Comparison of ENCODE assay signal across 28 mouse cellular contexts in genomic region chrX:9332366-9332962, GRCm38 (mm10). TPM values are rescaled to one million over a fixed set of nuclear protein-coding genes. Genes with fewer than 3 reads are reported as not detected.
DNase-seq lines count a peak whose midpoint lies in the region; ATAC-seq and TF ChIP-seq lines count a peak whose summit lies in the region.
"Not testable (repeated sequence)": the region's sequence is repeated elsewhere in the genome, so short reads cannot be mapped to it uniquely, and the experiment has no call there.
"Had no signal": no experiment of that assay in that cellular context is flagged by ENCODE, and none has a peak within 500 bp of the region (broad histone marks: within the 10 kb centered on the region; RNA-seq: fewer than 3 reads in every experiment).

No protein-coding gene starts in this region.

- H3K36me3 ChIP-seq in G1E (replicated peaks); liver, embryonic 15.5 days (replicated peaks): not testable (repeated sequence)

- peak overlapping the region; percentile 66 for H3K4me3 ChIP-seq in G1E (ENCODE audit: low read depth, low read length)
- peak overlapping the region; percentile 14; the same call in 1 of the 2 replicates for H3K4me3 ChIP-seq in liver, embryonic 15.5 days (replicated peaks)

- peak; percentile 54 for ATAC-seq in G1E (ENCODE audit: extremely low read depth, insufficient number of reproducible peaks, low FRiP score, poor library complexity, severe bottlenecking)
- not testable (repeated sequence) for ATAC-seq in liver, embryonic 15.5 days (ENCODE audit: insufficient read depth)

- not testable (repeated sequence) for H3K4me2 ChIP-seq in liver, embryonic 15.5 days

- not testable (repeated sequence) for H3K27ac ChIP-seq in liver, embryonic 15.5 days (replicated peaks)

- not testable (repeated sequence) for H3K9me3 ChIP-seq in G1E (replicated peaks); liver, embryonic 15.5 days (replicated peaks)

- DNase-seq in CD4-positive helper T cell, adult 2 months (ENCODE audit: low read depth, low spot score): peak; percentile 73
- DNase-seq in G1E (ENCODE audit: low spot score) (peak; percentile 2), adipocyte (ENCODE audit: low spot score) (peak; percentile 78)
- peak; percentile 9 for DNase-seq in fibroblast of lung, adult 2 months (ENCODE audit: low read depth)
- peak; percentile 3 for DNase-seq in kidney, postnatal 10 days
- DNase-seq in skeletal muscle tissue, adult 2 months (ENCODE audit: low read depth, low spot score): peak; percentile 26

- H3K4me1 ChIP-seq in G1E (ENCODE audit: insufficient read depth, low read depth, low read length); liver, embryonic 15.5 days (replicated peaks): not testable (repeated sequence)

- WGBS in liver, embryonic 15.5 days (ENCODE audit: insufficient replicate concordance): 76% methylated on average over 12 of the region's 12 CpGs

- not testable (repeated sequence) for H3K9ac ChIP-seq in liver, embryonic 15.5 days

- TF ChIP-seq CTCF in G1E (IDR thresholded peaks at IDR 0.05; ENCODE audit: low read depth, low read length): not testable (repeated sequence)

- H3K27me3 ChIP-seq in G1E (ENCODE audit: insufficient read depth, low read length); liver, embryonic 15.5 days: not testable (repeated sequence)

RNA-seq across cellular contexts. Expression of gene H2al1k, which starts 18.0 kb away (rescaled TPM):
- 11.8 and 20.1 TPM in 2 replicates for total RNA-seq in G1E (2014; fragmentation: Nextera tagmentation)
- 1.3 and 3.9 TPM in 2 replicates for total RNA-seq in G1E (2017)
- polyA plus RNA-seq in G1E (2012): 0.18 and 0.55 TPM in 2 replicates
- polyA plus RNA-seq in liver, embryonic 15.5 days (2015; fragmentation: Nextera tagmentation; extraction: Ambion mirVana): not detected in 2 replicates
- total RNA-seq: adrenal gland, postnatal 10 days; gastrocnemius, postnatal 25 days; heart, adult 18-20 months; heart, postnatal 10 days; left cerebral cortex, postnatal 14 days; megakaryocyte-erythroid progenitor cell, adult 5-6 weeks had no signal
- polyA plus RNA-seq: cerebellum, adult 2 months; embryonic facial prominence, embryonic 12.5 days; forebrain, embryonic 10.5 days; forebrain, embryonic 16.5 days; heart, embryonic 12.5 days; hindbrain, embryonic 10.5 days; hindbrain, embryonic 16.5 days; intestine, postnatal 0 days; kidney, embryonic 14.5 days; limb, embryonic 12.5 days; lung, adult 2 months; midbrain, embryonic 14.5 days; neural tube, embryonic 11.5 days; spleen, adult 2 months; stomach, embryonic 15.5 days had no signal

RNA-seq across cellular contexts. Expression of gene H2al1m, which starts 48.9 kb away (rescaled TPM):
- total RNA-seq in G1E (2014; fragmentation: Nextera tagmentation): 2.0 and 8.1 TPM in 2 replicates
- not detected in 2 replicates for total RNA-seq in G1E (2017)
- polyA plus RNA-seq in G1E (2012): not detected in 2 replicates
- polyA plus RNA-seq in liver, embryonic 15.5 days (2015; fragmentation: Nextera tagmentation; extraction: Ambion mirVana): 2.1 and 2.6 TPM in 2 replicates
- total RNA-seq: gastrocnemius, postnatal 25 days; left cerebral cortex, postnatal 14 days had no signal
- polyA plus RNA-seq: embryonic facial prominence, embryonic 12.5 days; forebrain, embryonic 10.5 days; forebrain, embryonic 16.5 days; hindbrain, embryonic 10.5 days; kidney, embryonic 14.5 days; limb, embryonic 12.5 days; lung, adult 2 months; neural tube, embryonic 11.5 days had no signal

RNA-seq across cellular contexts. Expression of gene Xk, which starts 59.9 kb away (rescaled TPM):
- 285 and 318 TPM in 2 replicates for total RNA-seq in G1E (2014; fragmentation: Nextera tagmentation)
- 37.5 and 41.4 TPM in 2 replicates for total RNA-seq in G1E (2017)
- polyA plus RNA-seq in G1E (2012): 24.2 and 26.6 TPM in 2 replicates
- polyA plus RNA-seq in liver, embryonic 15.5 days (2015; fragmentation: Nextera tagmentation; extraction: Ambion mirVana): 24.3 and 25.4 TPM in 2 replicates

Comparison
In these comparisons a context has a peak if more than half of its experiments do, and no peak if none do; other contexts are left out.
1. DNase-seq: peak in every context shown above with its lines; median percentile 78 in adipocyte; 73 in CD4-positive helper T cell, adult 2 months; 26 in skeletal muscle tissue, adult 2 months; 9 in fibroblast of lung, adult 2 months; 3 in kidney, postnatal 10 days; 2 in G1E.